Mouse (Mus musculus): ENCODE measurements around the gene Pink1.

Pink1 gene

GRCm38 (mm10) chr4:138326077-138326695 lies at the start of gene Pink1:
TSS of gene Pink1 (minus strand) at chr4:138326307.
- peak; percentile 97 for DNase-seq

DNA sequence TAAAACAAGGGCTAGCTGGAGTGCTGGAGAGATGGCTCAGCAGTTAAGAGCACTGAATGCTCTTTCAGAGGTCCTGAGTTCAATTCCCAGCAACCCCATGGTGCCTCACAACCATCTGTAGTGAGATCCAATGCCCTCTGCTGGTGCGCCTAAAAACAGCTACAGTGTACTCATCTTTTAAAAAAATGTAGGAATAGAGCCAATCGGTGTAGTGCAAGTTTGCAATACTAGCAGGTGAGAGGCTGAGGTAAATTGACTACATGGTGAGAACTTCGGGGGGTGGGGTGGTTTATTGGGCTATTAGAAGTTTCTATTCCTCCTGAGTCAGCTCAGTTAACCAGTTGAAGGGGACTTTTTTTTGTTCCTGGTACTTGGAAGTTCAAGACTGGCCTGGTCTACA lies 49.0 kb upstream of the Pink1 start:
- DNase-seq = no peak

DNA sequence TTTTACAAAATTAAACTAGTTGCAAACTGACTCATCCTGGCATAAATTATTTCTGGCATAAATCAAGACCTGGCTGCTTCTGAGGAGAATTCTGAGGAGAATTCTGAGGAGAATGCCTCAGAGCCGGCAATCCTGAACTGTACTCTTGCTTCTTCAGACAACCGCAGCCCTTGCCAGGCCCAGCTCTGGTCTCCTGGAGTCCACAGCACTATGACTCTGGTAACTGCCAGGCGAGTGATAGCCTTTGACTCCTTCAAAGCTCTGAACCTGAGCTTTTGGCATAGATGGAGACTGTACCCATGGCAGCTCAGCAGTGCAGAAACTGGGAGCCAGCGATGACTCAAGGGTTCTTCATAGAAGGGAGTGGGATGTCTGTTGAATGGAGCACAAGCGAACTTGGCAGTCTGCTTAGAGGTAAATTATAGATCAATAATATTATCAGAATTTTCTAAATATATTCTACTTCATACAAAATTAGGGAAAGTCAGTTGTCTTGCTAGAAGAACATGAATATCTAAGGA lies 44.9 kb upstream of the Pink1 start:
- DNase-seq = no peak

- no peak for DNase-seq
Observed at GRCm38 (mm10) chr4:138368498-138369260, 42.6 kb upstream of the Pink1 start.

GRCm38 (mm10) chr4:138367641-138368497 lies 41.8 kb upstream of the Pink1 start, which contains the start of gene Cda:
TSS of gene Cda (minus strand) at chr4:138367992.
- peak; percentile 96 for DNase-seq

DNA sequence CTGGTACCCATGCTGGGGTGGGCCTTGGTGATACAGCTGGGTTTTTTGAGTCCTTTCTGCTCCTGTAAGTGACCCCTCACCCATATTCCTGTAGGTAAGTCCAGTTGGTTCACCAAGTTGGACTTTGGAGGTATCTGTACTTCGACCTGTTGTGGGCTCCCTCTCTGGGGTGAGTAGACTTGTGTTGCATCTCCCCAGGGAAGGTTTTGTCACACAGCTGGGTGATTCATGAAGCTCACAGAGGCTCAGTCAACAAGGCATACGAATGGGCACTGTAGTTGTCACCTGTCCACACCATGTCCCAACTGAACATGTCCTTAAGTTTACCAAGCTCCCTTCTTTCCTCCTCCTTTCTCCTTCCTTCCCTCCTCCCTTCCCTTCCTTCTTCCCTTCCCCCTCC lies 40.5 kb upstream of the Pink1 start:
- peak; percentile 89 for DNase-seq

- no peak for DNase-seq
Observed at GRCm38 (mm10) chr4:138363511-138363910, 37.4 kb upstream of the Pink1 start.

DNA sequence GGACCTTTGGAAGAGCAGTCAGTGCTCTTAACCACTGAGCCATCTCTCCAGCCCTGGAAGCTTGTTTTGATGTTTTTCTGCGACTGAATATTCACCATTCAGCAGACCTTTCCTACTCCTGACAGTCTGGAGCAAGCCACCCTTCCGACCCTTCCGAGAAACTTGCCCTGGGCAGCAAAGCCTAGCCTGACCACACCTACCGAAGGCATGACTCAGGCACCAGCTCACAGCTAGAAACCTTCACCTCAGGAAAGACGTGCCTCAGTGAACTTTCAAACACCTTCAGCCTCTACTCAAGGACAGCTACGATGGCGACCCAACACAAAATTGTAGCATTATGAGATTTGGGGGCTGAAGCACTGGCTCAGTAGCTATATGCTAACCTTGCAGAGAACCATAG lies 36.8 kb upstream of the Pink1 start:
- peak; percentile 52 for DNase-seq

GRCm38 (mm10) chr4:138361370-138361821 lies 35.3 kb upstream of the Pink1 start:
- no peak for DNase-seq

DNA sequence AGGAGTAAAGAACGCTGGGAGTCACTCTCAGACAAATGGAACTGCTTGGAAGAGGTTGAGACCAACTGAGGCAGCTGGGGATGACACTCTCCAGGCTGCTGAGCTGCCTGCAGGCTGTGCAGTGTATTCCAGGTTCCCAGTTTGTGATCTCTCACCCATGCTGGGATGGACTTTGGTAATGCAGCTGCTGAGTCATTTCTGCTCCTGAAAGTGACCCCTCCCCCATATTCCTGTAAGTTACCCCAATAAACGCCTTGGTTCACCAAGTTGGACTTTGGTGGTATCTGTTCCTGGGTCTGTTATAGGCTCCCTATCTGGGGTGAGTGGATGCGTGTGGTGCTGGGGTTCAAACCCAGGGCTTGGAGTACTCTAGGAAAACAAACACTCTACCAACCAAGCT lies 32.1 kb upstream of the Pink1 start:
- DNase-seq = peak; percentile 50

DNA sequence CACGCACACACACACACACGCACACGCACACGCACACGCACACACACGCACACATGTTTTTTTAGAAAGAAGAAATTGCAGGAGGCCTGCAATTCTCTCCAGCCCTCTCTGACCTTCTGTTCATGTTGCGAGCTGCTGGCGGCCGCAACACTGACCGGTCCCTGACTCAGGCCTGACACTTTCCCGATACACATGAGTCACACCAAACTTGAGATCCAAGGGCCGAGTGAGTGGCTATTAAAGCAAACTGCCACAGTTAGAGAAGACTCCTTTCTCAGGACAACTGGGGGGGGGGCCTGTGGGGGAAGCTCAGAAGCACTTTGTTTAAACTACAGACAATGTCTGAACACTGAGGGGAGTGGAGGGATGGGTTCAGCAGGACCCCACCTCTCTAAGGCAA lies 30.4 kb upstream of the Pink1 start:
- no peak for DNase-seq

DNA sequence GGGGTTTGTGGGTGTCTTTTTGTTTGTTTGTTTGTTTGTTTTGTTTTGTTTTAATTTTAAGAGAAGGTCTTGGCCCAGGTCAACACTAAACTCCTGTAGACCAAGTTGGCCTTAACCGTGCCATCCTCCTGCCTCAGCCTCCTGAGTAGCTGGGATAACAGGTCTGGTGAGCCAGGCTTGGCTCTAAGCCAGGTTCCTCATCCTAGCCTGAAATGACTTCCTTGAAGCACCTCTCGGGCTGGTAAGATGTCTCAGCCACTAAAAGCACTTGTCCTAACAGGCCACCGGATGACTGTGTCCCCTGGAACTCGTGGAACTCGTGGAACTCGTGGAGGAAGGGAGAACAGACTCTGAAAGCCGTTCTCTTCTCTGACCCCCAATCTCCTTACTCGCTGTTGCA lies 30.0 kb upstream of the Pink1 start:
- DNase-seq = no peak

DNA sequence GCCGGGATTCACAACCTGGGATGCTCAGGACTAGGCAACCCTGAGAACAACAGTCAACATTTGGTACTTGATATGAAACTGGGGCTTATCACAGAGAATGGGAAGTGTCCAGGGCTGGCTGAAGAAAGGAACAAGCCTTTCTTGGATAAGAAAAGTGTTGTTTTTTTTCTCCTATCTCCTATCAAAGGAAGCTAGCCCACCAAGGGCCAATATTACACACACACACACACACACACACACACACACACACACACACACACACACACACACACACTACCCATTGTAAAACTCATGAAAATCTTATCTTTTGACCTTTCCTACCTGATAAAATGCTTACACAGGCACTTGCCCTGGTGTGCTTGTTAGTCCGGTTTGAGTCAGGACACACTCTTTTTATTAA lies 29.4 kb upstream of the Pink1 start:
- DNase-seq = no peak

DNA sequence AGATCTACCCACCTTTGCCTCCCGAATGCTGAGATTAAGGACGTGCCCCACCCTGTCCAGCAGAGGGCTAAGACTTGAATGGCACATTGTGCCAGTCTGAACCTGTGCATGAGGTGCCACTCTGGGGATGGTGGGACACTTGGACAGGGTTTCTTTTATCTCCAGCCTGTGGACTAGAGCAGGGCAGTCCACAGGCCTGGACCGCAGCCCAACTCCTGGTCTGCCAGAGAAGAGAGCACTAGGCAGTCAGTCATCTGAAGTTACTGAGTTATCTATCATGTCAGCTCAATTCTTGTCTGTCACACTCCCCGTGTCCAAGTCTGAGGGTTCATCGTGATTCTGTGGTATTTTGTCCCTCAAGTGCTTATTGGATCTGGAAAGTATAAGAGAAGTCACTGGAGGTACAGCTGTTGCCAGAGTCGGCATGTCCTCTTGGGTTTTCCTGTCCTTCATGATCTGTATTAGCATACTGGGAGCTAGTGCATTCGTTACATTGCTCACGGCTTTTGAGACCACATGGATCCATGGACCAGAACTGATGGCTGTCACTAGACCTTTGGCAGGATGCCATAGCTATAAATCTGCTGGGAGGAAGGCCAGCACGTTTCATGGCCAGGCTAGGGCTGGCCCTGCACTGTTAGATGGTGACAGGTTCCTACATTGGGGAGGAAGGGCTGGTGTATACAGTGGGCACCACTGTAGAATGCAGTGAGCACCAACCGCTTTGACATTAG lies 27.5 kb upstream of the Pink1 start:
- DNase-seq = peak; percentile 73

DNA sequence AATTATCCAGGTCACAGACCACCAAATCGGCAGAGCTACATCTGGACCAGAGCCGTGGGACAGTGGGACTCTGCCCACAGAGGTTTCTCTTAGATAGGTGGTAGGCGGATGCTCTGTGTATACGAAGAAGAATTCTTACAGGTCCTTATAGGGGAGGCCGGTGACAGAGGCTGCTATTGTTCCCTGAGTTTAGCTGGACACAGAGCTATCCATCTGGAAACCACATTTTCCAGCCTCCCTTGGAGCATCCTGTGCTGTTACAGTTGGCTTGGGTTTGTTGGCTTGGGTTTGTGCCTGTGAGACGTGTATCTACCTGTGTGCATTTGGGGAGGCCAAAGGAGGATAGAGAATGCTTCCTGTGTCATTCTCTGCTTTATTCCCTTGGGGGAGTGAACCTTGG lies 26.6 kb upstream of the Pink1 start:
- DNase-seq = no peak

DNA sequence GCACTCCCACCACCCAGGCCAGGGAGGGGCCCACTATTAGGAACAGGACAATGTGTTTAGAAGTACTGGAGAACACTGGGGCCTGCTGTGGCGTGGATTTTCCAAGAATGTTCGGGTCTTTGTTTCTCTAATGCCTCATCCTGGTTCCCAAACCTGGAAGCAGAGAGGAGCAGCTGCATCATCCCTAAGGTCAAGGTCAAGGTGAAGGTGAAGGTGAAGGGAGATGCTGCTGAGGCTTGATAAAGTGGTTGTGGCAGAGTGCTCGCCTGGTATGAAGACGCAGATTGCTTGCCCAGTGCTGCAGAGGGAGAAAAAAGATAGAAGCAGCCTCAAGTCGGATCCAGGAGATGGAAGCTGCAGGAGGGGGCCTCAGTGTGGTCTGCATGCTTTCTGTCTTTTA lies 25.7 kb upstream of the Pink1 start:
- no peak for DNase-seq

DNA sequence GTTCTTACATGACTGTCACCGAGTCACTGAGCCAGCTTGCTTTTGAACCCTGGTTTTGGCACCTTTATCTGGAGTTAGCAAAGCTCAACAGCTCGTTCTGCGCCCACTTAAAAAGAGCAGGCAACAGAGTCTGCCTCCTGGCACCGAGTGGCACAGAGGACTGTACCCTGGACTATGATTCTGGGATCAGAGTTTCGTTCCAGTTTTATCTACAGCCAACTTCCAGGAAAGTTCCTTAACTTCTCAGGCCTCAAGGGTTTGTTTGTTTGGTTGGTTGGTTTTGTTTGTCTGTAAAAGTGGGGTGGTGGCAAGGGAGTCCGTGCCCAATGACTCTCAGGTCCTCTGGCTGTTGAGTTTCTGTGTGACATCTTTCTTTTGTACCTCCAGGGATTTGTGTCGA lies 22.6 kb upstream of the Pink1 start:
- peak; percentile 88 for DNase-seq

DNA sequence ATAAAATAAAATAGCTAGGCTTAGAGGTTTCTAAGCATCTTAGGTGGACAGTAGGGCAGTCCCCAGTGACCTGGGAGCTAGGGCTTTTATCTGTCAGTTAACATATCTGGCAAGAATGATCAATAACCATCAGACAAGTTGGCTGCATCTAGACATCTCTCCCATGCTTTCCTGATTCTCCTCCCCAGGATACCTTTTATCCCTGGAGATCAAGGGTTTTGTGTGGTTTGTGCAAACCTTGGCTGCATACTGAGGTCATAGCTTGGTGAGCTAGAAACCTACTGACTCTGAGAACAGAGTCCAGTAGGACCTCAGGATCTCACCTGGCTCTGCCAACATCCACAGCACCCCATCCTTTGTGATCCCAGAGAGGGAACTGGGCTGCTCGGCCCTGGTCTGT lies 21.2 kb upstream of the Pink1 start:
- DNase-seq = no peak

DNA sequence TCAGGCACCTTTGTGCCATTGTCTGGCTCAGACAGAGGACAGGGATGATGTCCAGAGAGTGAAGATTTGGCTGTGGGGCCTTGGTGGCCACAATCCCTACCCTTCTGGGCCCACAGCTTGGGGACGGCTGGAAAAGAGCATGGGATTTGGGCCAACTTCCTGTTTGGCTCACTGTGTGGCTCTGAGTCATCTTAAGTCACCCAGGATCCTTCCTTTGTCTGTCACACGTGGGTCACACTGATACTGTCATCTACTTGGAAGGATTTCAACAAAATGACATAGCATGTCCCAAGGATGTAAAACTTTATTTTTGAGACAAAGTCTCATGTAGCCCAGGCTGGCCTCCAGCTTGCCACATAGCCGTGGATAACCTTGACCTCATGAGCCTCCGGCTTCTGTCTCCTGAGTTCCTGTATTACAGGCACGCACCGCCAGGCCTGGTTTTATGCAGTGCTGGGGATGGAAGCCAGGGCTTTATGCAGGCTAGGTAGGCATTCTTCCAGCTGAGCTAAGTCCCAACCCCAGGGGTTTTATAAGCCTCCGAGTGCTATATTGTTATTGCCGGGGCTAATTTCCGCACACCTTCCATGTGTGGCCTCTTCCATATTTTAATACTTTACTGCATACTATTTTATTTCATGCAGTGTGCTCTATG lies 18.9 kb upstream of the Pink1 start:
- peak; percentile 60 for DNase-seq

GRCm38 (mm10) chr4:138343341-138343837 lies 17.3 kb upstream of the Pink1 start:
- DNase-seq = peak; percentile 58

DNA sequence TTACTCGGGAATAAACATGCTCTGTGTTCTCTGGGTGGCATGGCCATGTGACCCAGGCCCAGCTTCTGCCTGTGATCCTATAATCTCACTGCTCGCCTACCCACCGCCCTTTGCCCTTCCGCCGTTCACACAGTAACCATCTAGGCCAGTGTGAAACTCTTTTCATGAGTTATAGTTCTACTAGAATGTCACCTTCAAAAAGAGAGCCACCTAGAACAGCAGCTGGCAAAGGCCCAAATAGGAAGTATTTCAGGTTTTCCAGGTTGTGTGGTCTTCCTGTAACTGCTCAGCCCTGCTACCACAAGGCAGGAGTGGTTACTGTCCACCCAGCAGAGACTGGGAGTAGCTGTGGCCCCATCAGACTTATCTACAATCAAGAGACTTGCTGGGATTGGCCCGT lies 16.7 kb upstream of the Pink1 start:
- DNase-seq = peak; percentile 96

GRCm38 (mm10) chr4:138342048-138342447 lies 15.9 kb upstream of the Pink1 start:
- peak; percentile 55 for DNase-seq

All from kidney, adult 9 months (tissue).